Mouse (Mus musculus) kidney, postnatal 25 days (tissue): ENCODE measurements around the gene Prdm9.
"Not testable (repeated sequence)": the region's sequence is repeated elsewhere in the genome, so short reads cannot be mapped to it uniquely, and the experiment has no call there.

Source experiments
- DNase-seq, 2 experiments: peaks; one replicate each; pipeline ENCODE4 v3.0.0; 2021; ENCODE audit warnings: mixed read lengths in 2 of 2

Prdm9 gene

GRCm38 (mm10) chr17:15564014-15564927 is at the start of gene Prdm9:
Gene Prdm9, minus strand, starts transcription at chr17:15564354.
- peak; percentile 99 for DNase-seq

GRCm38 (mm10) chr17:15599496-15599895 is 35.3 kb upstream of the Prdm9 start:
- DNase-seq = no peak

GRCm38 (mm10) chr17:15591216-15591881 is 27.2 kb upstream of the Prdm9 start:
- no peak for DNase-seq

GRCm38 (mm10) chr17:15588116-15588515 is 24.0 kb upstream of the Prdm9 start:
- no peak for DNase-seq

- DNase-seq = no peak
Measured at GRCm38 (mm10) chr17:15585691-15586090, 21.5 kb upstream of the Prdm9 start.

GRCm38 (mm10) chr17:15583071-15583470 is 18.9 kb upstream of the Prdm9 start:
- no peak for DNase-seq

- DNase-seq = no peak
Measured at GRCm38 (mm10) chr17:15580072-15580447, 15.9 kb upstream of the Prdm9 start.

- no peak for DNase-seq
Measured at GRCm38 (mm10) chr17:15579410-15580071, 15.4 kb upstream of the Prdm9 start.

- peak; percentile 43 to 66 for DNase-seq
Measured at GRCm38 (mm10) chr17:15577291-15577694, 13.1 kb upstream of the Prdm9 start.

GRCm38 (mm10) chr17:15575056-15575455 is 10.9 kb upstream of the Prdm9 start:
- peak in 1 of 2 experiments; percentile 33 for DNase-seq

GRCm38 (mm10) chr17:15566908-15567307 is 2.8 kb upstream of the Prdm9 start:
- no peak for DNase-seq

- no peak for DNase-seq
Measured at GRCm38 (mm10) chr17:15564928-15565300, 760 bp upstream of the Prdm9 start.

- no peak for DNase-seq
Measured at GRCm38 (mm10) chr17:15559946-15560345, 4.2 kb downstream of the Prdm9 start.

GRCm38 (mm10) chr17:15549713-15550112 is 14.4 kb downstream of the Prdm9 start:
- DNase-seq = no peak

- no peak for DNase-seq
Measured at GRCm38 (mm10) chr17:15546440-15546839, 17.7 kb downstream of the Prdm9 start.

GRCm38 (mm10) chr17:15543868-15544267 is 20.3 kb downstream of the Prdm9 start:
- not testable (repeated sequence) for DNase-seq

- DNase-seq = no peak
Measured at GRCm38 (mm10) chr17:15540309-15540708, 23.8 kb downstream of the Prdm9 start.

- DNase-seq = peak; percentile 18 to 38
Measured at GRCm38 (mm10) chr17:15536457-15536904, 27.7 kb downstream of the Prdm9 start.

- DNase-seq = no peak
Measured at GRCm38 (mm10) chr17:15535943-15536342, 28.2 kb downstream of the Prdm9 start.

- no peak for DNase-seq
Measured at GRCm38 (mm10) chr17:15535162-15535800, 28.9 kb downstream of the Prdm9 start.

GRCm38 (mm10) chr17:15530141-15530540 is 34.0 kb downstream of the Prdm9 start:
- peak in 1 of 2 experiments; percentile 67 for DNase-seq

- DNase-seq = no peak
Measured at GRCm38 (mm10) chr17:15528887-15529286, 35.3 kb downstream of the Prdm9 start.

- no peak for DNase-seq
Measured at GRCm38 (mm10) chr17:15527811-15528136, 36.4 kb downstream of the Prdm9 start.
